Mouse (Mus musculus) limb, embryonic 11.5 days (tissue): Measurements from ENCODE around the gene Gm28053. TPM values are rescaled to one million over a fixed set of nuclear protein-coding genes. Genes with fewer than 3 reads are reported as not detected.
"Not testable (repeated sequence)": the region's sequence is repeated elsewhere in the genome, so short reads cannot be mapped to it uniquely, and the experiment has no call there.

Experiments
- ATAC-seq: fragments of 200-750 bp; cut with Nextera tagmentation; 2 replicates; pipeline ENCODE4 v1.8.0; 2017; ENCODE audit warnings: low read depth; ENCODE audit not compliant: insufficient number of reproducible peaks, low FRiP score, low TSS enrichment
- DNase-seq: peaks from one replicate; pipeline ENCODE4 v3.0.0-alpha.2; 2015; ENCODE audit warnings: low spot score
- H3K27ac ChIP-seq: fragments of 300-500 bp; sonication (generic); replicated peaks from 2 replicates; pipeline ENCODE4 v1.5.1; 2014; ENCODE audit warnings: low read depth, mild to moderate bottlenecking, low read length
- H3K27me3 ChIP-seq: fragments of 300-500 bp; sonication (generic); 2 replicates; pipeline ENCODE4 v1.6.1; 2014; ENCODE audit warnings: mild to moderate bottlenecking, low read length, mixed read lengths; ENCODE audit not compliant: control insufficient read depth, insufficient read depth
- H3K36me3 ChIP-seq: fragments of 300-500 bp; sonication (generic); 2 replicates; pipeline ENCODE4 v1.6.1; 2014; ENCODE audit warnings: mild to moderate bottlenecking, low read length, moderate library complexity, mixed read lengths; ENCODE audit not compliant: control insufficient read depth, insufficient read depth
- H3K4me1 ChIP-seq: fragments of 300-500 bp; sonication (generic); 2 replicates; pipeline ENCODE4 v1.6.1; 2014; ENCODE audit warnings: low read length, mixed read lengths; ENCODE audit not compliant: control insufficient read depth, insufficient read depth
- H3K4me2 ChIP-seq: fragments of 300-500 bp; sonication (generic); 2 replicates; pipeline ENCODE4 v1.6.1; 2014; ENCODE audit warnings: low read depth, mild to moderate bottlenecking, moderate library complexity; ENCODE audit not compliant: severe bottlenecking
- H3K4me3 ChIP-seq: fragments of 300-500 bp; sonication (generic); 2 replicates; pipeline ENCODE4 v1.5.1; 2014; ENCODE audit warnings: low read depth, low read length
- H3K9ac ChIP-seq: fragments of 300-500 bp; sonication (generic); 2 replicates; pipeline ENCODE4 v1.6.1; 2014; ENCODE audit warnings: mild to moderate bottlenecking, low read length
- H3K9me3 ChIP-seq: fragments of 300-500 bp; sonication (generic); 2 replicates; pipeline ENCODE4 v1.6.1; 2016; ENCODE audit warnings: low read length; ENCODE audit not compliant: control insufficient read depth
- WGBS: fragments of 180-500 bp; shearing (Covaris S2); extraction: QIAGEN DNeasy Blood & Tissue Kit; methylation state at CpG from one replicate; pipeline ENCODE4 v1.1.7; 2014; 5-methylcytosine and 5-hydroxymethylcytosine counted together
- polyA plus RNA-seq: library from polyadenylated mRNA; unstranded; fragments of >200 nt; fragmentation: Nextera tagmentation; extraction: Ambion mirVana; gene quantifications from 2 replicates; pipeline ENCODE4 v1.2.1, GENCODE M21; 2014

Gene Gm28053
- polyA plus RNA-seq, 1 experiment from 2014 or later, result not detected

DNA sequence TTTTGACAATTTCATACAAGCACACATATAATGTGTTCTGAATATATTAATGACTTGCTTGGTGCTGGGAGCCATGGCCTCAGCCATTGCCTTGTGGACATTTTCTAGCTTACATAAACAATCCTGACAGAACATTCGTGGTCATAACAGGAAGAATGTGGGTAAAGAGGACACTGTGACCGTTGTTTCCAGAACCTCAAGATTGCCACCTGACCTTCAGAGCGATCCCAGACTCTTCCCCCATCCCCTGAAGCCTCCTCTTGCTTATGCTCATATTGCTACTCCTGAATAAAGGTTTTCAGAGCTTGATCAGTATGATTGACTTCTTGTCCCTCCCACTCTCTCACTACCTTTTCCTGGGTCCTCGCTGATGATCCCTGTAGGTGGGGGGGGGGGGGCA is 40.0 kb upstream of the Gm28053 start:
- H3K9me3 ChIP-seq, result no peaks in the 10 kb centered on the region
- no peaks in the 10 kb centered on the region for H3K36me3 ChIP-seq
- no peak for DNase-seq
- H3K4me3 ChIP-seq, result no peak overlapping the region
- ATAC-seq, result no peak
- H3K4me2 ChIP-seq, result no peak overlapping the region
- H3K27ac ChIP-seq, result no peak overlapping the region
- no peak overlapping the region for H3K9ac ChIP-seq
- H3K27me3 ChIP-seq, result no peaks in the 10 kb centered on the region
- H3K4me1 ChIP-seq, result no peaks in the 10 kb centered on the region; the same call in 1 of the 2 replicates
- 82% methylated on average over 4 of the region's 4 CpGs for WGBS

DNA sequence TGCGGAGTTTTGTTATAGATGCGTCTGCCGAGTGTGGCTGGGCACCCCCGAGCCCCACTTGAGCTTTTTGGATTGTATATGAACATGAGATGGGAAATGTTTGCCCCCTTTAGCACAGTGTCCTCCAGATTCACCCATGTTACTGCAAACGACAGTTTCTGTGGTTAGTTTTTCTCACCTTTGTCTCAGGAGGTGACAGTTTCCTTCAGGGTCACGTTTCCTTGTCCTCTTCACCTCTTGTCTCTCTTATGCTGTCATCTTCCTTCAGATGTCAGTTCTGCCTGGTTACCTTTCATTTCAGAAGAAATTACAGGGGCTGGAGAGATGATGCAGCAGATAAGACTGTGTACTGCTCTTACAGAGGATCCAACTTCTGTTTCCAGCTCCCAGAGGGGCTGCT is 38.7 kb upstream of the Gm28053 start:
- WGBS, result 72% methylated on average over 6 of the region's 6 CpGs
- no peaks in the 10 kb centered on the region for H3K36me3 ChIP-seq
- no peak overlapping the region for H3K4me2 ChIP-seq
- H3K27me3 ChIP-seq, result no peaks in the 10 kb centered on the region
- no peak overlapping the region for H3K4me3 ChIP-seq
- no peak for ATAC-seq
- no peaks in the 10 kb centered on the region; the same call in 1 of the 2 replicates for H3K4me1 ChIP-seq
- no peak for DNase-seq
- no peak overlapping the region for H3K27ac ChIP-seq
- H3K9me3 ChIP-seq, result no peaks in the 10 kb centered on the region
- no peak overlapping the region for H3K9ac ChIP-seq

DNA sequence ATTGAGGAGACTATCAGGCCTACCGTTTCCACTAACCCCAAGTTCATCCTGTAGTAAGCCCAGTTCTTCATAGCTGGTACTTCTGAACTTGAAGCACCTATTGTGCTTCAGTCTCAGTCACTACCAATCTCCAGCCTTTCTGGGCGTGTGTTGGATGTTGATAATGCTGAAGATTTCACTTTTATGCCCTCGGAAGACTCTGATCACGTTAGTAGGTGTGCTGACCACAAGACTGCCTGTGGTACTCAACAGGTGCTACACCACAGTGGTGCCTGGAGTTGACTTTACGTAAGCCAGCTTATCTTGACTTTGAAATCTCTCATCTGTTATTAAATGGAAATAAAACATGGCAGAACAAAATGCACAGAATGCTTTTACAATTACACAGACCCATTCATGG is 38.0 kb upstream of the Gm28053 start:
- ATAC-seq, result no peak
- Histone ChIP-seq H3K4me2 (no peak overlapping the region), H3K27ac (no peak overlapping the region), H3K4me1 (no peaks in the 10 kb centered on the region; the same call in 1 of the 2 replicates), H3K9ac (no peak overlapping the region), H3K4me3 (no peak overlapping the region), H3K36me3 (no peaks in the 10 kb centered on the region), H3K27me3 (no peaks in the 10 kb centered on the region), H3K9me3 (no peaks in the 10 kb centered on the region)
- 85% methylated on average over 5 of the region's 5 CpGs for WGBS
- no peak for DNase-seq

DNA sequence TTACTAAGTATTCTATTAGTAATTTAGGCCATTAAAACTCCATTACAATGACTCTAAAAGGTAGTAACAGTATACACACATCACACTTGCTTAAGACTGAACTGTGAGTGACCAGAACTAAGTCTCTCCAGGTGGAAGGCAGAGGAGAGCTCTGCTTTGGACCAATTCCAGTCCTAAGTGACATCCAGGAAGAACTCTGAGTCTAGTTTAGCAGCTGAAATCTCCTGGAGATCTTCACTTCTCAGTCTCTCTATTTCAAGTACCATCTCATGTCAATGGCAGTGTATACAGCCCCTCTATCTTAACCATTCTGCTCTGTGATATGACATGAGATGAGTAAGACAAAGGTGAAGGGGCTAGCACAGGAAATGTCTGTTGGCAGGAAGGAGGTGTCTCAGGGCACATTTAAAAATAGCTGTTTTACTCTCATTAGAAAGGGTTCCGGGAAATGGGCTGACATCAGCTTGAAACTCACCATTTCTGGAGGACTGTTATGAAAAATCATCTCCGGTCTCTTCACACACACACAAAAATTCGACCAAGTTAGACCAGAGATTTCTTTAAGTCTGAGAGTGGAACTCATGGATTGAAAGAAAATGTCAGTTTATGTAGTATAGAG is 36.8 kb upstream of the Gm28053 start:
- no peak overlapping the region for H3K4me3 ChIP-seq
- H3K4me2 ChIP-seq, result no peak overlapping the region
- H3K4me1 ChIP-seq, result no peaks in the 10 kb centered on the region
- no peaks in the 10 kb centered on the region for H3K9me3 ChIP-seq
- no peaks in the 10 kb centered on the region for H3K36me3 ChIP-seq
- ATAC-seq (no peak), DNase-seq (no peak)
- H3K27me3 ChIP-seq, result no peaks in the 10 kb centered on the region
- no peak overlapping the region for H3K9ac ChIP-seq
- 80% methylated on average over 3 of the region's 3 CpGs for WGBS
- H3K27ac ChIP-seq, result no peak overlapping the region

DNA sequence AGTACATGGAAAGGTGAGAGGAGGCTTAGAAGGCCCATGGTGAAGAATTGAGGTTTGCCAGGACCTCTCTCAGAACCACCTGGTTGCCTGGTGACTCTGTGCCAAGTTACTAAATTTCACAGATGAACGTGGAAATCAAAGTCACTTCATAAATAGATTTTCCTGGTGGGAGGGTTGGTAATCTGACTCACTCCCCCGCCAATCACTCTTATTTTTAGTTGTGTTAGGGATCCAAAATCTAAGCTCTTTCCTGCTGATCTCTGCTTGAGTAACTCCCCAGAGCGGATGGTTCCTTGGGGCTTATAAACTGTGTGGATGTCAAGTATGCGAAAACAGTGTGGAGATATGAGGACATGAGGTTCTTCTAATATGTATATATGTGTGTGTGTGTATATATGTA is 36.1 kb upstream of the Gm28053 start:
- no peak overlapping the region for H3K27ac ChIP-seq
- H3K4me3 ChIP-seq, result no peak overlapping the region
- no peaks in the 10 kb centered on the region for H3K27me3 ChIP-seq
- WGBS, result 80% methylated on average over 4 of the region's 4 CpGs
- H3K9me3 ChIP-seq, result no peaks in the 10 kb centered on the region
- no peak overlapping the region for H3K4me2 ChIP-seq
- DNase-seq, result no peak
- no peaks in the 10 kb centered on the region for H3K4me1 ChIP-seq
- no peak overlapping the region for H3K9ac ChIP-seq
- H3K36me3 ChIP-seq, result no peaks in the 10 kb centered on the region
- no peak for ATAC-seq

DNA sequence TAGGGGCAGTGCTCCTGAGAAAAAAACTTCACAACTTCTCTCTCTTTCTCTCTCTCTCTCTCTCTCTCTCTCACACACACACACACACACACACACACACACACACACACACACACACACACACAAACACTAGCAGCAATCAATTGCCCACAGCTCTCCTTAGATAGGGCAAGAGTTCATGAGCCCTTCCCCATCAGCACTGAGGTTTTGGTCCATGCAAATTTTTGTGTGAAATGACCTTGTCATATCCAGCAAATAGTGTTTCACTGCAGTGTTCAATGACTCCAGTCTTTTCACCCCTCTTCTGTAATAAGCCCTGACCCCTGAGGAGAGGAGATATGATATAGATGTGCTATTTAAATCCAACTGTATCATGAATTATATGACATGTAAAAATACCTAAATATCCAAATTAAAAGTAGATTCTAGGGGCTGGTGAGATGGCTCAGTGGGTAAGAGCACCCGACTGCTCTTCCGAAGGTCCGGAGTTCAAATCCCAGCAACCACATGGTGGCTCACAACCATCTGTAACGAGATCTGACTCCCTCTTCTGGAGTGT is 35.1 kb upstream of the Gm28053 start:
- WGBS, result 91% methylated on average over 3 of the region's 4 CpGs

DNA sequence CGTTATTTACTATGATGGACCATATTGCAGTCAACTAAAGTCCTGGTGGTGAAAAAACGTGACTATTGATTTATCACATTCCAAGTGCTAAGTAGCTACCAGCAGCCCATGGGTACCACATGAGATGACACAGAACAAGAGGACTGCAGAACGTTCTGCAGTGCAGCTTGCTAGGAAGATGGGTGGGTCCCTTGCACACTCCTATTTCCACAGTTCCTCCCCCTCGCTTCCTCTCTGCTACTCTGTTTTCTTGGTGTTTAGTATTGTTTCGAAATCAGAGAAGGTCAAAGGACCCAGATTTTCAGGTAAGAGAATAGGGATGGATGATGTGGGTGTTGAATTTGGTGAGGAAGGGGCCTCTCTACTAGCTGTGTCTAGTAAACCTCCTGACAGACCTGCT is 34.1 kb upstream of the Gm28053 start, which contains the start of gene Gimap4:
TSS of gene Gimap4 (plus strand) at position 231 of the 400 bp plus-strand sequence.
- Histone ChIP-seq H3K36me3 (no peaks in the 10 kb centered on the region), H3K27me3 (no peaks in the 10 kb centered on the region), H3K4me1 (no peaks in the 10 kb centered on the region), H3K4me2 (no peak within 1 kb of the TSS), H3K27ac (no peak within 1 kb of the TSS), H3K4me3 (no peak within 1 kb of the TSS), H3K9me3 (no peaks in the 10 kb centered on the region), H3K9ac (no peak within 1 kb of the TSS)
- WGBS, result 78% methylated on average over 5 of the region's 5 CpGs
- ATAC-seq (no peak), DNase-seq (no peak)

More for the DNA sequence above, 35.1 kb upstream of the Gm28053 start:
- not testable (repeated sequence) for H3K4me3 ChIP-seq, H3K27me3 ChIP-seq, H3K36me3 ChIP-seq, H3K9me3 ChIP-seq, H3K4me2 ChIP-seq, ATAC-seq, H3K27ac ChIP-seq, H3K9ac ChIP-seq, H3K4me1 ChIP-seq, DNase-seq

DNA sequence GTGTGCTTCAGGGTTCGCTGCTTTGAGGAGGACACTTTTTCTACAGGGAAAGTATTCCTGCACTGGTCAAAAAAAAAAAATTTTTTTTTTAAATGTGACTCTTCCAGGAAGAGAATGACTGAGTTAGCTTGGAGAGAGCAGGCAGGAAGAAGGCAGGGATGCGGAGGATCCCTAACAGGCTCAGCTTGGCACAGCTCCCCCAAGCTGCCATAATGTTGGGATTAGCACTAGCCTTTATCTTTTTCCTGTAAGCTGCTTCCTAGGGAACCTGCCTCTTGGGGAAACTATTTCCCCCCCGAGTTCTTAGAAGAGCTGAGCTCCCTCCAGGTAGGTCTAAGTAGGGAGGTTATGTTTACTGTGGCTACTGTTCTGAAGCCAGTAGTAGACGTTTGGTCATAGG is 33.6 kb upstream of the Gm28053 start:
- Histone ChIP-seq H3K4me2 (no peak overlapping the region), H3K9me3 (no peaks in the 10 kb centered on the region), H3K4me1 (no peaks in the 10 kb centered on the region), H3K4me3 (no peak overlapping the region), H3K36me3 (no peaks in the 10 kb centered on the region), H3K27me3 (no peaks in the 10 kb centered on the region), H3K27ac (no peak overlapping the region), H3K9ac (no peak overlapping the region)
- DNase-seq (no peak), ATAC-seq (no peak)
- 66% methylated on average over 4 of the region's 4 CpGs for WGBS

DNA sequence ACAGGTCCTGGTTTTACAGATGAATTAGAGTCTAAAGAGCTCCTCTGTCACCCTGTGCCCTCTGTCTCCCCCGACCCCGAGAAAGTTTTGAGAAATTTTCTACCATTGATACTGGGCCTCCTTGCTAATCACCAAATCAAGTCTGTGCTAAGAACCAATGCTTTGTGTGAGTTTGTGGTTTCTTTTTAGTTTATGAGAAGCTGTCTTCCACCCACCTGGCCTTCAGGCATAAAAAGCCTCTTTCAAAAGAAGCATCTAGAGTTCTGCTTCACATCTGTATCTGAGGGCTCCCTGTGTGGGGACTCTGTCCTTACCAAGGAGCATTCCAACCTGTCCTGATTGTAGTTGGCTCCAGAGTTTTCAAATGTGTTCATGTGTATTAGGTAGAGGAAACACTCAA is 33.2 kb upstream of the Gm28053 start:
- H3K9ac ChIP-seq, result no peak overlapping the region
- DNase-seq, result no peak
- ATAC-seq, result no peak
- H3K4me1 ChIP-seq, result no peaks in the 10 kb centered on the region
- WGBS, result 89% methylated on average over 2 of the region's 2 CpGs
- H3K9me3 ChIP-seq, result no peaks in the 10 kb centered on the region
- H3K36me3 ChIP-seq, result no peaks in the 10 kb centered on the region
- no peak overlapping the region for H3K4me3 ChIP-seq
- H3K4me2 ChIP-seq, result no peak overlapping the region
- no peaks in the 10 kb centered on the region for H3K27me3 ChIP-seq
- no peak overlapping the region for H3K27ac ChIP-seq
